Mouse (Mus musculus): ENCODE measurements at regions not wholly inside any gene's neighbourhood (a gene's known extent, or its start where the extent isn't known, plus 50 kb on each side); places are given as distances from the start of the nearest gene placed in this dataset.

DNA sequence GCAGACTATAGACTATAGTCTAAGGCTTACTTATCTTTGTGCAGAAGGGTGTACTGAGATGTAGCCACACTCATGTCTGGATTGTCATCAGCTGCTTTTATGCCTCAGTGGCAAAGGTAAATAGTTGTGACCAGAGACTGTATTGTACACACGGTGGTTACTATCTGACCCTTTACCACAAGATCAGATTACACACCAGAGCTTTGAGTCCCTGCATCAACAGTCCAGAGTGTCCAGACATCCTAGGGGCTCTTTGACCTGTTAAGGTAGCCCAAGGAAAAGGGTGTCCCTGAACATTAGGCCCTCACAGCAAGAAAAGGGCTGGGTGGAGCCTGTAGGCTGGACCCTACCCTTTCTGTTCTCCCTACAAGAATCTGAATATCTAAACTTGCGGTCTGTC lies 436.4 kb downstream of the Fut8 start:
- TF ChIP-seq POLR2A (IDR thresholded peaks at IDR 0.05; ENCODE audit: borderline replicate concordance, extremely low read depth, insufficient read depth, insufficient read length, poor library complexity, severe bottlenecking), result no peak
- TF ChIP-seq CTCF (IDR thresholded peaks at IDR 0.05; ENCODE audit: borderline replicate concordance, extremely low read depth, insufficient read depth, insufficient read length), result no peak
